Mouse (Mus musculus): ENCODE results near the gene Wapl.
A peak's percentile ranks its signal among the peaks of the same experiment; 100 is the strongest.

Wapl gene

DNA sequence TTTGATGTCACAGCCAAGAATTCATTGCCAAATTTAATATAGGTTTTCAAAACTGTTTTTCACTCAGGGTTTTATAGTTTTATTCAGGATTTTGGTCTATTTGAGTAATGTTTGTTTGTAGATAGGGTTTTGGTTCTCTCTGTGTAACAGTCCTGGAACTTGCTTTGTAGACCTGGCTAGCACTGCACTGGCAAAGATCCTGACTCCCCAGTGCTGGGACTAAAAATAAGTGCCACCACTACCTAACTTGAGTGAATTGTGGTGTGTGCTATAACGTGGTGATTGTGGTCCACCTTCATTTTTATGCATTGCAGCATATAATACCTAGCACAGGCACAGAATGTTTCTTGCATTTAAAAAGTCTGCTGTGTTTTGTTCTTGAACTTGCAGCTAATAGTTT is 23.6 kb downstream of the Wapl start:
- no peak for DNase-seq (ENCODE audit: low read depth)

- DNase-seq (ENCODE audit: low read depth), result no peak
These were observed 36.5 kb downstream of the Wapl start for GRCm38 (mm10) chr14:34710209-34710608.

GRCm38 (mm10) chr14:34712027-34712426 is 38.3 kb downstream of the Wapl start:
- DNase-seq (ENCODE audit: low read depth), result no peak

DNA sequence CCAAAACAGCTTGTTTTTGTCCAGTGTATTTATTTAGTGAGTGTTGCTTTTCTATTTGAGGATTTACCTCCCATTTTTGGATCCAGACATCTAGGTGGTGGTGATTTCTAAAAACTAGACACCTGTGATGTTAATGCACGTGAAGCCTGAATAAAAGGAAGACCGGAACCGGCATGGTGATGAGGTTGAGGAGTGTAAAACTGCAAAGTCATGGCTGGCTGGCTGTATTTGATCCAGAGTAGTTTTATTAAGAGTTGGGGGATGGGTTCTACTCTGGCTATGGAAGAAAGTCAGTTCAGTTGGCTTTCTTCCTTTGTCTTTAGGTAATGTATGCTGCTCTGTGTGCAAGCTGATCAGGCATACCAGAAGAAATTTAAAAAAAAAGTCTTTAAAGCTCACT is 39.1 kb downstream of the Wapl start:
- DNase-seq (ENCODE audit: low read depth), result peak; percentile 18

DNA sequence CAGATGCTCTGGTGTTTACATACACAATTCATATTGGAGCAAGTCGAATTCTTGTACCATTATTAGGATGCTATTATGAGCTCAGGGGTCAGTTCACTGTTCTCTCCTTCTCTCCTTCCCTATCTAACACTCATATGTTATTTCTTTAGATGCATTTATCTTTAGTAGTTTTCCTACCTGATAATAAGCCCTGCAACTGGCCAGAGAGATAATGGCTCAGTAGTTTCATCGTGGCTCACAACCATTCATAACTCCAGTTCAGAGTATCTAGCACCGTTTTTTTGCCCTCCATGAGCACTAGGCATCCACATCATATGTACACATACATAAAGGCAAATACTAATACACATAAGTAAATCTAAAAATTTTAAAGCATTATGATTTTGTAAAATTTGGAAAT is 44.4 kb downstream of the Wapl start:
- DNase-seq (ENCODE audit: low read depth), result no peak

DNA sequence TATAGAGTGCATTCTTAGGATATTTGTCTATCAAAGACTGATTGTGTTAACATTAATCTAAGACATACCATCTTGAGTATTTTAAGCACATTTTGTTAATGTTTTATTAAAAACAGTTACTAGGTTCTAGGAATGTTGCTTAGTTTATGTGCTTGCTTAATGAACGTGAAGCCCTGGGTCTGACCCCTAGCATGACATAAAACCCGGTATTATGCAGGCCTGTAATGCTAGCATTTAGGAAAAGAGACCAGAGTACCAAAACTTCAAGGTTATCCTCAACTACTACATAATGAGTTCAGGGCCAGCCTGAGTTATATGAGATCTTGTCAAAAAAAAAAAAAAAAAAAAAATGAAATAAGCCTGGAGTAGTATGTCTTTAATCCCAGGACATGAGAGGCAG is 54.0 kb downstream of the Wapl start:
- no peak for DNase-seq (ENCODE audit: low read depth)

- DNase-seq (ENCODE audit: low read depth), result peak; percentile 15
These were observed 61.7 kb downstream of the Wapl start for GRCm38 (mm10) chr14:34735405-34735804.

DNA sequence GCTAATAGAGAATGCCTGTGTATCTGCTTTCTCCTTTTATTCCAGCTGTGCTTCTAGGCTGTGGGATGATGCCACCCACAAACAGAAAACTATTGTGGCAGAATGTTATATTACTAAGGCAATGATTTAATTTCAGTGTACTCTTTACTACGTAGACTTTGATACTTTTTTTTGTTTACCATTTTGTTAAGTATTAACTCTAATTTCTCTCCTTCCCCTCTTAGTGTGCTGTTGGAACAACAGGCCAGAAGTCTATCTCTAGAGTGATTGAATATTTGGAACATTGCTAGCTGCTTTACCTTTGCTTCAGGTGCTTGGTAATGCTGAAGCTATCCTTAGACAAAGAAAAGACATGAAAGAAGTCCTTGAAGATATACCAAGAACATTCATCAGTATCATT is 71.7 kb downstream of the Wapl start:
- DNase-seq (ENCODE audit: low read depth), result no peak

DNA sequence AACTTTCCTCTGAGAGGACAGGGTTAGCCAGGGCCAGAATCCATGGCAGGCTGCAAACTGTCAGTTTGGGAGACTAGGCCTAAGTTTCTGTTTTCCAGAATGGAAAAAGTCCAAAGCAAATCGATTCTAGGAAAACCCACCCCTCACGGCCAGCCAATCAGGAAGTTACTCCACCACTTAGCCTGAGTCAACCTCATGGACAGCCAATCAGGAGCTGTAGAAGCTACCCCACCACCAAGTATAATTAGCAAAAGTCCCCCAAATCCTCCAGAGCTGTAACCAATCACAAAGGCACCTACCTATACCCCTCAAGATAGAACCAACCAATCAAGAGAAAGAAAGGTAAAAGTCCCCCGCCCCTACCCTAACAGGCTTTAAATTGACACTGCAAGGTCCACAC is 82.0 kb downstream of the Wapl start:
- no peak for DNase-seq (ENCODE audit: low read depth)

DNA sequence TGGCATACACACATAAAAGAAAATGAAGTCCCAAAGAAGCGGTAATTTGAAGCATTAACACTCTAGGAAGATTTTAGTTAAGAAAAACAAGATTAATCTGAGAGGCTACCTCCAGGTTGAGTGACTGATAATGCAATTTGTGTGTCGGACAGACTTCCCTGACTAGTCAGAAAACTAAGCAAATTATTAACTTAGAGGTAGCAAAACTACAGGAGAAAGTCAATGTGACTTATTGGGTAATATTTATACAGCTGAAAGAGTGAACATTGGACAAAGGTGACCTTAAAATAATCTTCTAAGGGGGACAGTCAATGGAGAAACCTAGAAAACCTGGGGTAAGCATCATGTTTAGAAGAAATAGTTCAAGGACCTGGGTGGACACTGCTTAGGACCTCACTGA is 86.2 kb downstream of the Wapl start:
- no peak for DNase-seq (ENCODE audit: low read depth)

DNA sequence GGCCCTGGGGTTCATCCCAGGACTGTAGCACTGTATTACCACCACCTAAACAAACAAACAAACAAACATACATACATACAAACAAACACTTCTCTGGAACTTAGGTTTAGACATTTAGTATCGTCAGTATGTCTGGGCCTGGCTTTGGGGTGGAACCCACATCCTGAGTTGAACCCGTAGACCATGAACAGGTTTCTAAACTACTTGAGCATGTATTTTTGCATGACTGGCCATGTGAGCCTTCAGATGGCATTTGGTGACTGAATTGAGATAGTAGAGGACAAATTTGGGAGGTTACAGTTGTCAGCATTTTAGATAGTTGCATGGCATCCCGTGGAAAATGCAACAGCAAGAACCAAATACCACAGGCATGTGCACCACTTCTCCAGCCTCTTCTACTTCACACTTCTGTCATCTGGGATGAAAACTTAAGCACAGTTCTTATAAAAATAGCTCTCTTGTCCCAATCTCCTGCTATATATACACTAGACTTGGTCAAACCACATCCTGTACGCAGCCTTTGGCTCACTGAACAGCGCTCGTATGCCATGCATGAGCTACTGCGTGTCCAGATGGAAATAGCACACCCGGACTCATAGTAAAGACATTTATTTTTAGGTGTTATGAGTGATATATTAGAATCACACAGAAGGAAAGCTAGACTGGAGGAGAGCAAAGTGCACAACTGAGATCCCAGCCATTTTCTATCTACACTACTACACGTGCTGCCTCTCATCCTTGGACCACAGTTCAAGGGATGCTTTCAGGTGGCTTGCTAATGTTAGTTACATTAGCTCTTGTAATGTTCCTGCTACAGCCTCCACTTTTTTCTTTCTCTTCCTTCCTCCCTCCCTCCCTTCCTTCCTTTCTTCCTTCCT is 87.6 kb downstream of the Wapl start:
- no peak for DNase-seq (ENCODE audit: low read depth)

DNA sequence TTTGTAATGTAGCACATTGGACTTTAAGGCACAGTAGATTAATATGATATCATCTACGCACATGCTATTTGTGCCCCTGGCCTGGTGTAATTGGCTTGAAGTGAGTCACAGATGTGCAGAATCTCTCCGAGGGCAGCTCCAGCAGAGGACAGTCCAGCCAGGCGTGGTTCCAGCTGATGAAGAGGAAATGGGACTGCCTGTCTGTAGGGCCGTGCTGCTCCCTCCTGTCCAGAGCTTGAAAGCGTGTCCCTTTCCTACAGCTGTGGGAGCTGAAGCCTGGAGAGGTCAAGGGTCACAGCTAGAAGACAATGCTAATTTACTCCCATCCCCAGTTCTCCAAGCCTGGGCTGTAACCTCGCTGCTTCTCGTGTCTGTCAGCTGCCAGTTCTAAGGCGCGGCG is 89.0 kb downstream of the Wapl start:
- no peak for DNase-seq (ENCODE audit: low read depth)

DNA sequence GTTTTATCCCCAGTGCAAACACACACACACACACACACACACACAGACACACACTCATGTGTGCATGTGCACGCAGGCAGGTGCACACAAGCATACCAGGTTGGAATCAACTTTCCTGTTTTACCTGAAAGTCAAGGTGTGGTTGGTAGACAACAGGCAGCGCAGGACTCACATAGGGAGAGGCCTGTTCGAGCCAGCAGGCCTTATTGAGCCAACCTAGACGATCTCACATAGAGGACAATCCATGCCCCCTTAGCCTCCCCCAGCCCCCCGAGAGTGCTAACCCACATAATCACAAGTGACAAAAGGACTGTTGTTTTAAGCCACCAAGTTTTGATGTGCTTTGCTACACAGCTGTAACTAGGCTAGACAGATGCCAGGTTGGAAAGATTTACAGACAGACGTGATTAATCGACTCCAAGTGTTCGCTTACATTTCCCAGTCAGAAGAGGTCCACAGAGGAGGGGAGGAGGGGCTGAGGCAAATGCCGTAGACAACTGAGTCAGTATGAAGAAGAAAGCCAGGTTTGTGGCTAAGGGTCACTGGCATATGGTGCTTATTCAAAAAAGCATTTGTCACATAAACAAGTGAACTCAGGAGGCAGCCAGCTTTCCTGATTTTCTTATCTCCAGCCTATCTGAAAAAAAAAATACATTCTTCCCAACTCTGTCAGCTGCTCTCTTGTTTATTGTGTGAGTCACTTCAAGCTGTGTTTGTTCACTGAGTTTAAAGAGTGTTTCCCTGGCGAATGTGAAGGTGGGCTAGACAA is 90.2 kb downstream of the Wapl start:
- no peak for DNase-seq (ENCODE audit: low read depth)

DNA sequence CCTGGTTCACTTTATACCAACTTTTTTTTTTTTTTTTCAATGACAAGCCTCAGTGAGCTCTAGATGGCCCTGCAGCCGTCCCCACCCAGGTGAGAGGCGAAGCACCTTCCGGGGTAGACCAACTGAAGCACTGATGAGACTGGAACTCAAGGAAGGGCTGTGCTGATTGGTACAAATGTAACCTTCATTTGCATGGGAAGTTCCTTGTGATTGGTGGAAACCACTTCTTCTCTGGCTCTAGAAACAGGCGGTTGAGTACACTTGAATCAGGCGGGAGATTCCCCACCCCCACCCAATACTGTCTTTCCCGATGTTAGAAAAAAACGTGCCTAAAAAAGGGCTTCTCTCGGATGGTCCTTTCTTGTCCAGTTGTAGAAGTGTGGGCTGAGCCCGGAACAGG is 91.2 kb downstream of the Wapl start:
- no peak for DNase-seq (ENCODE audit: low read depth)

- DNase-seq (ENCODE audit: low read depth), result no peak
These were observed 91.7 kb downstream of the Wapl start for GRCm38 (mm10) chr14:34765380-34765779.

GRCm38 (mm10) chr14:34766181-34766580 is 92.5 kb downstream of the Wapl start:
- DNase-seq (ENCODE audit: low read depth), result no peak

DNA sequence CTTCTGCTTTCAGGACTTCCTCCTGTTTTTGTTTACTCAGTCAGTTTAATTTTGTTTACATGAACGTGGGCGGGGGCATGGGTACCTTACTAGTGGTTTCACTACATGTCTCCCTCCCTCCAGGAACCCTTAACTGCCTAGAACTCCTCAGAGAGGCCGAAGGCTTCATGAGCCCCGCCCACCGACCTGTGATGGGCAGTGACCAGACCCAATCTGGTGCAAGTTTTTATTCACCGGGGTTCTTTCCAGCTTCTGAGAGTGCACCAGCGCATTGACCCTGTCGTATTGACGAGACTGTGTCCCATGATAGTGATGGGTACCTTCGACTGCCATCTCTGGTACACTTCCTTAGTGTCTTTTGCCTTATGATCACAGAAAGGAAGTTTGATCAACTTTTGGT is 94.6 kb downstream of the Wapl start:
- peak; percentile 91 for DNase-seq (ENCODE audit: low read depth)

GRCm38 (mm10) chr14:34769021-34769566 is 95.4 kb downstream of the Wapl start:
- DNase-seq (ENCODE audit: low read depth), result peak; percentile 82

DNA sequence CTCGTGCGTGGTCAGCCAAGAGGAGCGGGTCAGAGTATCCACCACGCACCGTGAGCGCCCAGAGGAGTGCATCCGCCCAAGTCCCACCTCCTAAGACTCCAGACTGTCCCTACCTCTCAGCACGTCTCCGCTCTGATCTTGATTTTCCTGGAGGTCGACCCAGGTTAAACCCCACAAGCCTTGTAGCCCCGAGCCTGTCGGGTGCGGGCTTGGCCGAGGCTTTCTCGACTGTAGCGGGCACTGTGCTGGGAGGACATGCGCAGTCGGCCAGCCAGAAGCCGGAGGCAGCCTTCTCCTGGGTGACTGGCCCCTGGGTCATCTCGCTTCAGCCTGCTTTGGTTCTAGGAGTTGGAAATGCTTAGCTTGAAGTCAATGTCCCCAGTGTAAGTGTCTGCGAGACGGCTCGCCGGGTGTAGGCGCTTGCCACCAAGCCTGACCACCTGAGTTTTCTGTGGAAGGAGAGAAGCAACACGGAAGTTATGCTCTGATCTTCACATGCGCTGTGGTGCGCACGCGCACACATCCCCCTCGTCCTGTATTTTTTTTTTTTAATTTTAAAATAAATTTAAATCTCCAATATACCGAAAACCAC is 95.9 kb downstream of the Wapl start:
- no peak for DNase-seq (ENCODE audit: low read depth)

- peak; percentile 54 for DNase-seq (ENCODE audit: low read depth)
These were observed 96.7 kb downstream of the Wapl start for GRCm38 (mm10) chr14:34770467-34770866.

DNA sequence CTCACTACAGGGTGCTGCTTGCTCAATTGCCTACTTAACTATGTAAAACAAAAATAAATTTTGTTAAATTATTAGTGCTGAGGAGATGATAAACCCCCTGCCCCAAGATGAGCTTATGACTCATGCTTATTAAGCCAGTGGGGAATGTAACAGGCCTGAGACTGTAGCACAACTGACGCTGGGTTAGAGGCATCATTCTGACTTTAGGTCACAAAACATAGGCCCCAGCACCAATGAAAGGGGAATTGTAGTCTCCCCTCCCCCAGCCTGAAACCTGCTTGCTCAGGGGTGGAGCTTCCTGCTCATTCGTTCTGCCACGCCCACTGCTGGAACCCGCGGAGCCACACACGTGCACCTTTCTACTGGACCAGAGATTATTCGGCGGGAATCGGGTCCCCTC is 97.9 kb downstream of the Wapl start:
- DNase-seq (ENCODE audit: low read depth), result no peak

GRCm38 (mm10) chr14:34772132-34772531 is 98.4 kb downstream of the Wapl start:
- peak; percentile 17 for DNase-seq (ENCODE audit: low read depth)

- no peak for DNase-seq (ENCODE audit: low read depth)
These were observed 100.0 kb downstream of the Wapl start for GRCm38 (mm10) chr14:34773681-34774080.

All from 416B (cell line).